Mouse (Mus musculus) CH12.LX (cell line): ENCODE data around the gene Kat8. TPM values are rescaled to one million over a fixed set of nuclear protein-coding genes. Genes with fewer than 3 reads are reported as not detected.

Experiments
- DNase-seq: peaks from one replicate; pipeline ENCODE4 v3.0.0-alpha.2; 2013; ENCODE audit errors: extremely low read depth
- H3K27ac ChIP-seq: 2 replicates; pipeline ENCODE4 v1.5.1; 2012; ENCODE audit warnings: low read depth, mild to moderate bottlenecking, control low read depth, moderate library complexity; ENCODE audit not compliant: insufficient read depth
- H3K27me3 ChIP-seq: replicated peaks from 2 replicates; pipeline ENCODE3; 2012; ENCODE audit warnings: inconsistent platforms
- H3K36me3 ChIP-seq, 2 experiments: replicated peaks in 1 of 2; 2 replicates each; pipeline versions ENCODE3 to v1.6.1; 2012; ENCODE audit warnings: inconsistent platforms in 1 of 2, low read length in 1 of 2, mild to moderate bottlenecking in 1 of 2, mixed read lengths in 1 of 2, moderate library complexity in 1 of 2; ENCODE audit not compliant: control insufficient read depth in 1 of 2, insufficient read depth in 1 of 2
- H3K4me1 ChIP-seq, 2 experiments: 2 replicates each; pipeline ENCODE4 v1.6.1; 2012; ENCODE audit warnings: inconsistent platforms in 1 of 2, moderate library complexity in 1 of 2; ENCODE audit not compliant: insufficient read depth in 2 of 2, control insufficient read depth in 1 of 2
- H3K4me2 ChIP-seq: 2 replicates; pipeline ENCODE4 v1.6.1; 2012; ENCODE audit warnings: low read depth, mild to moderate bottlenecking, control low read depth; ENCODE audit not compliant: poor library complexity, insufficient read depth, severe bottlenecking
- H3K4me3 ChIP-seq, 3 experiments: fragments of 150-350 bp in 1 of 3; sonication (generic) in 1 of 3; replicated peaks in 1 of 3; 2 replicates each; pipeline versions ENCODE3 to v1.5.1; 2011 to 2012; ENCODE audit warnings: low read depth in 2 of 3, low read length in 2 of 3, mild to moderate bottlenecking in 2 of 3, moderate library complexity in 2 of 3, control low read depth in 1 of 3, improper control_type of control experiment in 1 of 3, inconsistent platforms in 1 of 3, mixed read lengths in 1 of 3; ENCODE audit not compliant: poor library complexity in 1 of 3
- H3K79me2 ChIP-seq: replicated peaks from 2 replicates; pipeline ENCODE4 v1.6.1; 2012; ENCODE audit warnings: mild to moderate bottlenecking, moderate library complexity; ENCODE audit not compliant: control insufficient read depth, poor library complexity, insufficient read depth, severe bottlenecking; ENCODE audit errors: extremely low read depth
- H3K9ac ChIP-seq: 2 replicates; pipeline ENCODE4 v1.6.1; 2012; ENCODE audit warnings: low read depth, mild to moderate bottlenecking, control low read depth, moderate library complexity; ENCODE audit not compliant: insufficient read depth
- H3K9me3 ChIP-seq: replicated peaks from 2 replicates; pipeline ENCODE3; 2012; ENCODE audit warnings: low read length, inconsistent platforms, mixed read lengths
- ELF1 ChIP-seq: IDR thresholded peaks from 2 replicates; pipeline ENCODE4 v1.6.1; 2014; ENCODE audit warnings: low read depth, mild to moderate bottlenecking, inconsistent platforms, low read length, improper control_type of control experiment
- JUND ChIP-seq: conservative IDR thresholded peaks from 2 replicates; pipeline ENCODE4 v1.6.1; 2011; ENCODE audit warnings: low read depth, low read length, improper control_type of control experiment
- KAT2A ChIP-seq: IDR thresholded peaks from 2 replicates; pipeline ENCODE4 v1.6.1; 2012; ENCODE audit warnings: low read length, improper control_type of control experiment, inconsistent platforms; ENCODE audit not compliant: insufficient replicate concordance
- MAFK ChIP-seq: IDR thresholded peaks from 2 replicates; pipeline ENCODE4 v1.6.1; 2011; ENCODE audit warnings: low read length, improper control_type of control experiment; ENCODE audit not compliant: insufficient replicate concordance
- MAZ ChIP-seq: IDR thresholded peaks from 2 replicates; pipeline ENCODE4 v1.6.1; 2012; ENCODE audit warnings: low read depth, mild to moderate bottlenecking, inconsistent platforms, low read length, improper control_type of control experiment, moderate library complexity
- RAD21 ChIP-seq: IDR thresholded peaks from 2 replicates; pipeline ENCODE4 v1.6.1; 2011; ENCODE audit warnings: low read depth, mild to moderate bottlenecking, low read length, improper control_type of control experiment, moderate library complexity
- SIN3A ChIP-seq: IDR thresholded peaks from 2 replicates; pipeline ENCODE4 v1.6.1; 2012; ENCODE audit warnings: low read length, improper control_type of control experiment, inconsistent platforms
- SMC3 ChIP-seq: IDR thresholded peaks from 2 replicates; pipeline ENCODE4 v1.6.1; 2011; ENCODE audit warnings: low read depth, low read length, improper control_type of control experiment
- TCF12 ChIP-seq: IDR thresholded peaks from 2 replicates; pipeline ENCODE4 v1.6.1; 2014; ENCODE audit warnings: low read depth, mild to moderate bottlenecking, inconsistent platforms, low read length, improper control_type of control experiment
- UBTF ChIP-seq: IDR thresholded peaks from 2 replicates; pipeline ENCODE4 v1.6.1; 2012; ENCODE audit warnings: low read depth, mild to moderate bottlenecking, inconsistent platforms, low read length, improper control_type of control experiment, moderate library complexity
- USF2 ChIP-seq: conservative IDR thresholded peaks from 2 replicates; pipeline ENCODE4 v1.6.1; 2011; ENCODE audit warnings: low read depth, low read length, improper control_type of control experiment
- ZC3H11A ChIP-seq: IDR thresholded peaks from 2 replicates; pipeline ENCODE4 v1.6.1; 2012; ENCODE audit warnings: low read depth, mild to moderate bottlenecking, inconsistent platforms, low read length, improper control_type of control experiment
- ZKSCAN1 ChIP-seq: IDR thresholded peaks from 2 replicates; pipeline ENCODE4 v1.6.1; 2012; ENCODE audit warnings: low read depth, inconsistent platforms, low read length, improper control_type of control experiment, borderline replicate concordance
- ZMIZ1 ChIP-seq: IDR thresholded peaks from 2 replicates; pipeline ENCODE4 v1.6.1; 2012; ENCODE audit warnings: low read depth, mild to moderate bottlenecking, inconsistent platforms, low read length, improper control_type of control experiment
- ZNF384 ChIP-seq: IDR thresholded peaks from 2 replicates; pipeline ENCODE4 v1.6.1; 2012; ENCODE audit warnings: low read depth, low read length, improper control_type of control experiment, inconsistent platforms
- dilution Hi-C: fragments of 300-500 bp; cut with MboI; formaldehyde crosslinking; loops from 2 replicates; pipeline ENCODE4 v1.14.3; 2020; ENCODE audit warnings: low sequenced_read_pairs; ENCODE audit not compliant: extremely low pct_unique_long_range_greater_than_20kb, extremely low pct_ligation_motif_present
- in situ Hi-C: fragments of 300-500 bp; cut with MboI; formaldehyde crosslinking; loops from 3 replicates; pipeline ENCODE4 v1.14.3; 2019; ENCODE audit warnings: low sequenced_read_pairs, low pct_ligation_motif_present, low pct_unique_long_range_greater_than_20kb, mixed read lengths
- polyA plus RNA-seq: library from polyadenylated mRNA; unstranded; fragments of >175 nt; gene quantifications from 2 replicates; pipeline ENCODE4 v1.2.1, GENCODE M21; 2012; ENCODE audit warnings: low read depth; ENCODE audit not compliant: insufficient read length
- total RNA-seq, 2 experiments: library from RNA; depleted of rRNA; stranded (reverse); fragments of 300-350 nt in 1 of 2; fragments of >200 nt in 1 of 2; gene quantifications; 2 replicates each; pipeline ENCODE4 v1.2.3; 2012 to 2014

Gene Kat8
- total and polyA plus RNA-seq, 3 experiments, result 18.0 to 30.3 (median 22.9) TPM

- dilution Hi-C loops (no loop called here), in situ Hi-C loops (no loop called here)
- DNase-seq, result no peak
- no peaks in the 10 kb centered on the region for H3K27me3 ChIP-seq
- peaks cover 59 to 67% of the 10 kb centered on the region in 2 experiments for H3K36me3 ChIP-seq
- no peak overlapping the region for H3K27ac ChIP-seq
- TF ChIP-seq TCF12, result no peak
- no peak for TF ChIP-seq ZNF384
- no peak for TF ChIP-seq UBTF
- TF ChIP-seq JUND, result no peak
- no peak for TF ChIP-seq ZC3H11A
- no peak for TF ChIP-seq ZMIZ1
- no peak for TF ChIP-seq SIN3A
- TF ChIP-seq MAFK, result no peak
- no peak for TF ChIP-seq SMC3
- TF ChIP-seq ELF1, result no peak
- TF ChIP-seq MAZ, result no peak
- H3K79me2 ChIP-seq, result peaks cover 24% of the 10 kb centered on the region
- no peak overlapping the region for H3K9ac ChIP-seq
- no peak overlapping the region for H3K4me3 ChIP-seq
- H3K4me1 ChIP-seq, result peaks cover 9 to 27% of the 10 kb centered on the region in 2 experiments
- no peak overlapping the region for H3K4me2 ChIP-seq
- peaks cover 44% of the 10 kb centered on the region for H3K9me3 ChIP-seq
Measured at GRCm38 (mm10) chr7:127879301-127879700, 33.0 kb upstream of the Kat8 start.

- no peak overlapping the region for H3K27ac ChIP-seq
- H3K27me3 ChIP-seq, result no peaks in the 10 kb centered on the region
- peaks cover 44% of the 10 kb centered on the region for H3K9me3 ChIP-seq
- H3K4me1 ChIP-seq, result peaks cover 9 to 31% of the 10 kb centered on the region in 2 experiments
- dilution Hi-C loops (no loop called here), in situ Hi-C loops (no loop called here)
- no peak overlapping the region for H3K9ac ChIP-seq
- TF ChIP-seq ZC3H11A, result no peak
- TF ChIP-seq MAFK, result no peak
- TF ChIP-seq SIN3A, result no peak
- TF ChIP-seq USF2, result no peak
- no peak for TF ChIP-seq RAD21
- no peak for TF ChIP-seq ZKSCAN1
- TF ChIP-seq KAT2A, result no peak
- TF ChIP-seq JUND, result no peak
- no peak for TF ChIP-seq ZNF384
- H3K4me3 ChIP-seq, result no peak overlapping the region
- H3K4me2 ChIP-seq, result no peak overlapping the region
- H3K79me2 ChIP-seq, result peaks cover 14% of the 10 kb centered on the region
- H3K36me3 ChIP-seq, result peaks cover 67 to 76% of the 10 kb centered on the region in 2 experiments
- no peak for DNase-seq
Measured at GRCm38 (mm10) chr7:127880431-127880830, 31.9 kb upstream of the Kat8 start.
